Mouse (Mus musculus) gastrocnemius, postnatal 10 days (tissue): Measurements from ENCODE around the gene Gm10999. TPM values are rescaled to one million over a fixed set of nuclear protein-coding genes. Genes with fewer than 3 reads are reported as not detected.
"Not testable (repeated sequence)": the region's sequence is repeated elsewhere in the genome, so short reads cannot be mapped to it uniquely, and the experiment has no call there.

Experiments used
- DNase-seq: peaks from one replicate; pipeline ENCODE4 v3.0.0; 2021; ENCODE audit warnings: mixed read lengths
- long read RNA-seq, 2 experiments: library from polyadenylated mRNA; stranded (forward); transcript quantifications; one replicate each; pipeline ENCODE4 v2.0.0; 2021
- total RNA-seq, 2 experiments: library from RNA; stranded (reverse); gene quantifications; 2 replicates each; pipeline ENCODE4 v1.2.3; 2021

Gene Gm10999
- not detected for total RNA-seq
- long read RNA-seq, experiment 1, result 0 reads
- long read RNA-seq, experiment 2, result 0 reads

- DNase-seq, result no peak
Measured at GRCm38 (mm10) chr8:129131561-129131960, at the start of gene Gm10999. TSS of gene Gm10999 (minus strand) at chr8:129131661.

- no peak for DNase-seq
Measured at GRCm38 (mm10) chr8:129133475-129133874, 2.0 kb upstream of the Gm10999 start.

GRCm38 (mm10) chr8:129115761-129116160 is 15.7 kb downstream of the Gm10999 start:
- DNase-seq, result not testable (repeated sequence)

Other genes with a start within 250 kb of the Gm10999 start
- gene Ccdc7a, start 66.1 kb downstream of the Gm10999 start, total RNA-seq, result not detected
- gene Ccdc7b, start 64.5 kb downstream of the Gm10999 start, total RNA-seq, result not detected
- 10 to 100 TPM; 19.3 to 23.3 TPM for gene 2610044O15Rik8, start 102.7 kb upstream of the Gm10999 start, total RNA-seq